Mouse (Mus musculus) urinary bladder, postnatal 10 days (tissue): ENCODE results near the gene Cxcl17.

ENCODE experiments used
- DNase-seq: peaks from one replicate; pipeline ENCODE4 v3.0.0; 2022; ENCODE audit warnings: low spot score

The Cxcl17 gene

DNA sequence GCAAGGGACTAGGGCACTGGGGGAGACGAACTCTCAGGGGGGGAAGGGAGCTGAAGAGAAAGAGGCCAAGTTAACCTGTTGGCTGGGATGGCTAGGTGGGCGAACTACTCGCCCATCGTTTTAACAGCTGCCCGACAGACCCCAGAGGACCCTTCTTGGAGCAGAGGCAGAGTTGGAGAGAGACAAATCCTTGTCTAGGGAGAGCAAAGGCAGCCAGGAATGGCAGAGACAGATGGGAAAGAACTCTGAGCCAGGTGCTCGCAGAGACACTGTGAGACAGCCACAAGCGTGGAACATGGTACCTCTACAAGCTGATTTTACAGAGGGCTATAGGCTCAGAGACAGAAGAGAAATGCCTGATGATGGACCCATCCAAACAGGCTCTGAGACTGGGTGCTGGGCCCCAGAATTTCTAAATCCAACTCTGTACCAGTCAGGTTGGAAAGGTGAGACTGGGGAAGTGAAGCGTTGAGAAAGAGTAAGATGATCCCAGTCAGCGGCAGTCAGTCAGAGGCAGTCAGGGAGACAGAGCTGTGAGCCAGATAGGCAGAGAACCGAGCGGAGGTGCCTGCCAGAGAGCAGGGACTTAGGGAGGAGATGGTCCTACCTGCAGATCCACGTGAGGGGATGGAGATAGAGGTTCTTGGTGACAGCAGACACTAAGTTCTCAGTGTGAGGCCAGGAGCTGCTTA, 43.5 kb downstream of the Cxcl17 start, which contains the start of gene Cnfn:
Cnfn (minus strand) TSS at position 667 of the 692 bp plus-strand sequence.
- DNase-seq = no peak

DNA sequence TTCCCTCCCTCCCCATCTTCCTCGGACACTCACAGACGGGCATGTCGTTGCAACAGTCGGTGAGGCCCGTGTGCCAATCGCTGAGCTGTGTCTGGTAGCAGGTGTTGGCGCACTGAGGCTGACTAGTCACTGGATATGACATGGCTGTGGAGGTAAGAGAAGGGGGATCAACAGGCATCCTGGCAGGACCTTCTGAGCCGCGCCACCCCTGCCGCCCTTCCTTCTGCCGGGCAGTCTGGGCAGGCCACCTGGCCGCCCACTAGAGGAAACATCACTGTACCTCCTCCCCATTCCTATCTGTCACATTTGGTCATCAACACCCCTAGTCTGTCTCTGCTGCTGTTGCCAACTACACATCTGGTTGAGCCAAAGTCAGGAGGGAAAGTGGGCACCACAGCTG, 44.4 kb downstream of the Cxcl17 start:
- no peak for DNase-seq

DNA sequence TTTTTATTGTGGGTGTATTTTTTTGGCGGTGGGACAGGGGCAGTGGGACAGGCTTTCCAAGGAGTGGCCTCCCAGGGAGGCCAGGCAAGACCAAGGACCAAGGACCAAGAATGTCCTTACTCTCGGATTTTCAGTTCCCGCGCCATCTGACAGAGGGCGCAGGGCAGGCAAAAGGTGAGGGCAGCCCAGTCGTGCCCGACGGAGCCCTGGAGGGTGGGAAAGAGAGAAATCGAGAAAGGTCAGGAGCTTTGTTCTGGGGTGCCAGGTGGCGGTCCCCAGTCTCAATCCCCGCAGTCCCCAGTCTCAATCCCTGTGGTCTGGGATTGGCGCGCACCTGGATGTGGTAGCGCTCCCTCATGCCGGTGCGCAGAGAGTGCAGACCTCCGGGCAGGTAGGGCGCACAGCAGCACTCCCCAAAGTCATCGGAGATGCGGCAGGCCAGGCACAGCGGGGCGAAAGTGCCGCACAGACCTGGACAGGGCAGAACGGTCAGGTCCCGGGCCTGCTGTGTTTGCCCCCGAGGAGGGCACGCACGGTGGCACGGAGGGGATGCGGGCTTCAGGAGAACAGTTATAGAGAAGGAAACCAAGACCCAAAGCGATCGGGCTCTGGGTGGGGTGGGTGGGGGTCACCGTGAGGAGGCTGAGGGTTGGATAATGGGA, 44.9 kb downstream of the Cxcl17 start:
- DNase-seq = no peak

DNA sequence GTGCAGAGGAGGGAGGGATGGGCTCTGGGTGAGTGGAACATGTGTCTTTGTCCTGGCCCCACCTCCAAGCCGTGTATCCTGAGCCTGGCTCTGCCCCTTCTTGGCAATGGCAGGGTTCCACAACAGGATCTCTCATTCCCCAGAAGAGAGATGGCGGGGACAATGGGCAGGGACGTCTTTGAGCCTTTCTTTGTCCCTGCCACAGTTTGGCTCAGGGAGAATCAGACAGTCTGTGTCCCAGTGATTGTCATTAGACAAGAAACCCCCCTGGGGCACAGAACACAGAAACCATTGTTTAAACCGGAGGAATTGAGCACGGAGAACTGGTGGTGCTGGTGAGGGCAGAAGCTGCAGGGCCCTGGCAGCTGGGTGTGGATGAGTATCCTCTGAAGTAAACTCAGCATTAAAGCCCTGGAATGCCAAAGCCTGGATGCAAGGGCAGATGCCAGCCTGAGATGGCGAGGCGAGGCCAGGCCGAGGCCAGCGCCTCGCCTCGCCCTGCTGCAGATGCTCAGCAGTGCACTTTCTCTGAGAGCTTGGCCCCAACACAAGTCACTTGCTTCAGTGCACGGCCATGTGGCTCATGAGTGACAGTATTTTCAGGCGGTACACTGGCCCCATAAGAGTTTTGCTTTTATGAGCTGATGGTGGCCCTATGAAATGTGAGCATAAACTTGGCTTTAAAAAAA, 46.6 kb downstream of the Cxcl17 start:
- DNase-seq = no peak

DNA sequence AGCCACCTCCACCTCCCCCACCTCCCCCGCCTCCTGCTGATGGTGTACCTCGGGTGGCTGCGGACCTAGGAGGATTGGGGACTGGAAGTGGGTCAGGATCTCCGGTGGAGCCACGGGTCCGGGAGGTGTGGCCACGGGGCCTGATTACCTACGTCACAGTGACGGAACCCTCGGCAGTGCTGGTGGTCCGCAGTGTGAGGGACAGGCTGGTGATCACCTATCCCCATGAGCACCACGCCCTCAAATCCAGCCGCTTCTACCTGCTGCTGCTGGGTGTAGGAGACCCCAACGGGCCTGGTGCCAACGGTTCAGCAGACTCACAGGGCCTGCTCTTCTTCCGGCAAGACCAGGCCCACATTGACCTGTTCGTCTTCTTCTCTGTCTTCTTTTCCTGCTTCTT, 49.1 kb downstream of the Cxcl17 start:
- DNase-seq = no peak

DNA sequence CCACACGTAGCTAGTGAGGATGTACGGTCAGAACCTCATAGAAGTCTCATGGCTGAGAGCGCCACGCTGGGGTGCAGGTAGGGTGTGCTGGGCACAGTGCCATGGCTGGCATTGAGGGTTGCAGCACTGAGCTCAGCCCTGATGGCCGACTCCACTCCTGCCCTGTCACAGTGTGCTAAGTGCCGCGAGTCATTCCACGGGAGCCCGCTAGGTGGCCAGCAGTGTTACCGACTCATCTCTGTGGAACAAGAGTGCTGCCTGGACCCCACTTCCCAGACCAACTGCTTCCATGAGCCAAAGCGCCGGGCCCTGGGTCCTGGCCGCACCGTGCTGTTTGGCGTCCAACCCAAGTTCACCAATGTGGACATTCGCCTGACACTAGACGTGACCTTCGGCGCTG, 49.5 kb downstream of the Cxcl17 start:
- DNase-seq = no peak

DNA sequence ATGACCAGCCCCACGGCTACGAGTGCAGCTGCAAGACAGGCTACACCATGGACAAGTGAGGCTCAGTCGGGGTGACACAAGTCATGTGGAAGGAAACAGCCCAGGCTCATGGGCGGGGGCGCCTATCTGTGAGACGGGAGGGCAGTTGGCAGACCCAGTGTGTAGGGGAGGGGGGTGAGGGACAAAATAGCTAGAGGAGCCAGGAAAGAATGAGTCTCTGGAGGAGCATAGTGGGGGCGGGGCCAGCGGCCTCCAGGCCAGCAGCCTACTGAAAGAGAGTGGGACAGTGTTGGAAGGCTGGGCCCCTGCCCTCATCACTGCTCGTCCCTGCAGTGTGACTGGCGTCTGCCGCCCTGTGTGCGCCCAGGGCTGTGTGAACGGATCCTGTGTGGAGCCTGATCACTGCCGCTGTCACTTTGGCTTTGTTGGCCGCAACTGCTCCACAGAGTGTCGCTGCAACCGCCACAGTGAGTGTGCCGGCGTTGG, 53.9 kb downstream of the Cxcl17 start:
- no peak for DNase-seq
